Mouse (Mus musculus): ENCODE results near the gene Plekhf1.

Gene Plekhf1

GRCm38 (mm10) chr7:38184786-38185185, 43.0 kb downstream of the Plekhf1 start:
- DNase-seq: peak in 1 of 2 experiments; percentile 6

GRCm38 (mm10) chr7:38184418-38184745, 43.4 kb downstream of the Plekhf1 start:
- DNase-seq: peak; percentile 49 to 53

GRCm38 (mm10) chr7:38183709-38184417, 44.0 kb downstream of the Plekhf1 start:
- DNase-seq: peak; percentile 92 to 94

DNA sequence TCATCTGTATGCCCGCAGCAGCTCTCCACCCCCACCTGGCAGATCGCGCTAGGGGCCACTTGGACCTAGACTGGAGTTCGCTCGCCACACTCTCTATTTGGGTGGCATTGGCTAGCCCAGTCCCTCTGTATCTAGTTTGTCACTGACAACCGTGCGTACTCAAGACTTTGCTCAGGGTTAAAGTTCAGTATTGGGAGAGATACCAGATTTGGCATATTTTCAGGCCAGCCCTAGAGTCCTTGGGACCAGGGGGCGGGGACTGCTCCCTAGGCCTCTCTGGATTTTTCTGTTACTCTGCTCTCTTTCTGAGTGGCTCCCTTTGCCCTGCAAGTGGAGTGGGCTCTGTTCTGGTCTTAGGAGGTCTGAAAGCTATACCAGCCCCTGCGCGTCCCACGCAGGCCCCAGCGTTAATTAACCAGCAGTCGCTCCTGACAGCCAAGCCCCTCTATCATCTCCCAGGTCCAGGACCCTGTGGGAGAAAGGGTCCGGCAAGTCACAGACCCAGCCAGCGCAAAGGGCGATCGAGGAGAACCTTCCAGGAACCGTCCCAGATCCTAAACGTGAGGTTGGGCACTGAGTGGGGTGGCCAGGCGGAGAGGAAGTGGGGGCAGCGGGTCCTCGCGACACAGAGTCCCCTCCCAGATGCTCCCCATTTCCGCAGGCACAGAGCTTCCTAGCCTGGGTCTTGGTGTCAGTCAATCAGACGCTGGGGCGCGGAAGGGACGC, 44.7 kb downstream of the Plekhf1 start, which contains the start of gene 1600014C10Rik:
Gene 1600014C10Rik (plus strand): TSS at position 256 of the 726 bp plus-strand sequence.
- DNase-seq: no peak

- peak; percentile 92 to 94 for DNase-seq
These were observed 45.2 kb downstream of the Plekhf1 start for GRCm38 (mm10) chr7:38182596-38182961.

- no peak for DNase-seq
These were observed 46.5 kb downstream of the Plekhf1 start for GRCm38 (mm10) chr7:38181366-38181765.

DNA sequence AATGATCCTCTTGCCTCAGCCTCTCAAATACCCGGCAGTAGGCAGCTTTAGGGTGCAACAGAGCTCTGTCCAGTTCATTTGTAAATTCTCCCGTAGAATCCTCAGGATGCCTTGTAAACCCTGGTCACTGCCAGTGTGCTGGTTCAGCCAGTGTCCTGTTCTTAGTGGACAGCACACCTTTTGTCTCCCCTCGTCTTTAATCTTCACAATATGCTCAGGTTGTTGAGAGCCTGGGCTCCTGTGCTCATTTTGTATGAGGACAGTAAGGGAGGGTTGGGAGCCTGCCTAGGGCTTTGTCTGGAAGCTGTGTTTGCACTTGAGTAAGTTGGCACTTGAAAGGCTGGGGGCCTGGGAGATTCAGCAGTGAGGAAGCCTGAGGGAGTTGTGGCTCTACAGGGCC, 47.9 kb downstream of the Plekhf1 start:
- no peak for DNase-seq

DNA sequence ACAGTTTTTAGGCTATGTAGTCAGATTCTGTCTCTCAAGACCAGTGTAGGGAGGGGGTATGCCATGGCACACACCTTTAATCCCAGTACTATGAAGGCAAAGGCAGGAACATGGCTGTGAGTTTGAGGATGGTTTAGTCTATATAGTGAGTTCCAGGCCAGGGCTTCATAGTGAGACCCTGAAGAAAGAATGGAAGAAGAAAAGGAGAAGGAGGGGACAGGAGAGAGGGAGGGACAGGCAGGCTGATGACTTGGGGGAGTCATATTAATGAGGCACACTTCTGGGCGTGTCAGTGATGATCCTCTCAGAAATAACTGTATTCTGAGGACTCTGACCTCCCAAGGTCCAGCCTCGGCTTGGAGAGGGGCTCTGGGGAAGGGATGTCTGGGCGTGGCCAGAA, 51.8 kb downstream of the Plekhf1 start:
- DNase-seq: no peak

GRCm38 (mm10) chr7:38174321-38175148, 53.3 kb downstream of the Plekhf1 start:
- DNase-seq: peak; percentile 47 to 53

- peak in 1 of 2 experiments; percentile 27 for DNase-seq
These were observed 53.9 kb downstream of the Plekhf1 start for GRCm38 (mm10) chr7:38173871-38174270.

- DNase-seq: peak; percentile 74 to 82
These were observed 60.1 kb downstream of the Plekhf1 start for GRCm38 (mm10) chr7:38167724-38168141.

All from cerebellum, postnatal 10 days (tissue).